Mouse (Mus musculus): ENCODE results near the gene Gm3468. TPM values are rescaled to one million over a fixed set of nuclear protein-coding genes. Genes with fewer than 3 reads are reported as not detected.

The Gm3468 gene
- polyA plus RNA-seq (2014; fragmentation: Illumina TruSeq; extraction: RNeasy Lipid Tissue Mini Kit (QIAGEN cat#74804); ENCODE audit: low read depth, low replicate concordance): 2.5 TPM

DNA sequence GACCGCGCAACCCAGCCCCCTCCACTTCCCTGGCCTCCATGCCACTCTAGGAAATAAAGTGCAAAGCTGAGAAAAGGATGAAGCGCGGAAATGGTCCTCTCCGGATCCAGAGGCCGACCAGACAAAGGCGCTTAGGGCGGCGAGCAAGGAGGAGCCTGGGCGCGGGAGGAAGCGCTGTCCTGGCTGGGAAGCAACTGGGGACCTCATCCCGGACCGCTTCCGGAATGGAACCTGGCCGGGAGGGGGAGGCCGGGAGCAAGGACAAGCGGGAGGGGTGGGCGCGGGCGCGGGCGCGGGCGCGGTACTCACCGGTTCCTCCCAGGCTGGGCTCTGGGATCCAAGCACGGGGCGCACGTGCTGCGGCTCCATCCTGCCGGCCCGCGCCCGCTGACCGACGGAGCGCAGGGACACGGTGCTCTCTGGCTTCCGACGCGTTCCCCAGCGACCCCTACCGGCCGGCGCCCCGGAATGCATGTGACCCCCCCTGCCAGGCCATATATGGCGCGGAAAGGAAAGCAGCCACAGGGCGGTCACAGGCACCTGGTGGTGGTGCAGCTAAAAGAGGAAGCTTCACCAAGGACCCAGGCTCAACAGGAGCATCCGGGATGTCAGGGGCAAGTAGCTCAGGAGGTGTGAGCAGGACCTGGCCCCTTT lies at the start of gene Gm3468:
Gm3468 (minus strand) TSS at position 394 of the 654 bp plus-strand sequence.

DNA sequence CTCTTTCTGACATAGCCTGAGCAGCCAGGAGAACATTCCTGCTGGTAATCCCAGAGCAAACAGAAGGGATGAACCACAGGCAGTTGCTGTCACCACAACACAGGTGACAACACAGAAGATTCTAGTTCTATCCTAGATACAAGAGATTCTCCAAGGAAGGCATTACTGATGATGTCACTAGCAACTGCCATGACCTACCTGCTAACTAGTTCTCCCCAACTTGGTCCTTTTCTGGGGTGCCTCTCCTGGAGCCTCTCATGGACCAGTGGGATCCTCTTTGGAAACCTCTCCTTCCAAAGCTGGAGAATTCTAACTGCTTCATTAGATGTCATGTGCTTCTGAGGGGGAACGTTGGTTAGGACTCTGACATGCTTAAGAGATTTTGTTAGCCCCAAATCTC lies 17.2 kb upstream of the Gm3468 start, which contains the start of gene Gm3476:
Gm3476 (minus strand) TSS at position 101 of the 400 bp plus-strand sequence.

DNA sequence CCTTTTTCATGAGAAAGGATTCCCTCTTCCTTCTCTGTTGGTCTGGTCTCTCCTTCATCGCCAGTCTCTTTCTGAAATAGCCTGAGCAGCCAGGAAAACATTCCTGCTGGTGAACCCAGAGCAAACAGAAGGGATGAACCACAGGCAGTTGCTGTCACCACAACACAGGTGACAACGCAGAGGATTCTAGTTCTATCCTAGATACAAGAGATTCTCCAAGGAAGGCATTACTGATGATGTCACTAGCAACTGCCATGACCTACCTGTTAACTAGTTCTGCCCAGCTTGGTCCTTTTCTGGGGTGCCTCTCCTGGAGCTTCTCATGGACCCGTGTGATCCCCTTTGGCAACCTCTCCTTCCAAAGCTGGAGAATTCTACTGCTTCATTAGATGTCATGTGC lies 14.6 kb downstream of the Gm3468 start, which contains the start of gene Gm8206:
Gm8206 (minus strand) TSS at position 101 of the 400 bp plus-strand sequence.

DNA sequence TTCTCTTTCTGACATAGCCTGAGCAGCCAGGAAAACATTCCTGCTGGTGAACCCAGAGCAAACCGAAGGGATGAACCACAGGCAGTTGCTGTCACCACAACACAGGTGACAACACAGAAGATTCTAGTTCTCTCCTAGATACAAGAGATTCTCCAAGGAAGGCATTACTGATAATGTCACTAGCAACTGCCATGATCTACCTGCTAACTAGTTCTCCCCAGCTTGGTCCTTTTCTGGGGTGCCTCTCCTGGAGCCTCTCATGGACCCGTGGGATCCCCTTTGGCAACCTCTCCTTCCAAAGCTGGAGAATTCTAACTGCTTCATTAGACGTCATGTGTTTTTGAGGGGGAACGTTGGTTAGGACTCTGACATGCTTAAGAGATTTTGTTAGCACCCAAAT lies 50.3 kb downstream of the Gm3468 start, which contains the start of gene Gm6337:
Gm6337 (minus strand) TSS at position 101 of the 400 bp plus-strand sequence.

Other genes with a start within 250 kb of the Gm3468 start
- not detected for gene Gm8237, start 228.3 kb downstream of the Gm3468 start, polyA plus RNA-seq (2014; fragmentation: Illumina TruSeq; extraction: RNeasy Lipid Tissue Mini Kit (QIAGEN cat#74804); ENCODE audit: low read depth, low replicate concordance)
- gene Gm3248, start 146.9 kb downstream of the Gm3468 start, polyA plus RNA-seq (2014; fragmentation: Illumina TruSeq; extraction: RNeasy Lipid Tissue Mini Kit (QIAGEN cat#74804); ENCODE audit: low read depth, low replicate concordance): 0.54 TPM
- not detected for gene Gm3453, start 129.5 kb downstream of the Gm3468 start, polyA plus RNA-seq (2014; fragmentation: Illumina TruSeq; extraction: RNeasy Lipid Tissue Mini Kit (QIAGEN cat#74804); ENCODE audit: low read depth, low replicate concordance)
- not detected for gene Gm6337, start 50.4 kb downstream of the Gm3468 start, polyA plus RNA-seq (2014; fragmentation: Illumina TruSeq; extraction: RNeasy Lipid Tissue Mini Kit (QIAGEN cat#74804); ENCODE audit: low read depth, low replicate concordance)
- not detected for gene Gm8206, start 14.7 kb downstream of the Gm3468 start, polyA plus RNA-seq (2014; fragmentation: Illumina TruSeq; extraction: RNeasy Lipid Tissue Mini Kit (QIAGEN cat#74804); ENCODE audit: low read depth, low replicate concordance)
- not detected for gene Gm3476, start 17.1 kb upstream of the Gm3468 start, polyA plus RNA-seq (2014; fragmentation: Illumina TruSeq; extraction: RNeasy Lipid Tissue Mini Kit (QIAGEN cat#74804); ENCODE audit: low read depth, low replicate concordance)
- gene Gm21560, start 110.6 kb upstream of the Gm3468 start, polyA plus RNA-seq (2014; fragmentation: Illumina TruSeq; extraction: RNeasy Lipid Tissue Mini Kit (QIAGEN cat#74804); ENCODE audit: low read depth, low replicate concordance): not detected
- gene Gm3411, start 178.6 kb upstream of the Gm3468 start, polyA plus RNA-seq (2014; fragmentation: Illumina TruSeq; extraction: RNeasy Lipid Tissue Mini Kit (QIAGEN cat#74804); ENCODE audit: low read depth, low replicate concordance): 6.8 TPM
- gene Gm21103, start 196.2 kb upstream of the Gm3468 start, polyA plus RNA-seq (2014; fragmentation: Illumina TruSeq; extraction: RNeasy Lipid Tissue Mini Kit (QIAGEN cat#74804); ENCODE audit: low read depth, low replicate concordance): not detected
- gene Gm3618, start 235.0 kb upstream of the Gm3468 start, polyA plus RNA-seq (2014; fragmentation: Illumina TruSeq; extraction: RNeasy Lipid Tissue Mini Kit (QIAGEN cat#74804); ENCODE audit: low read depth, low replicate concordance): not detected

Measured in sigmoid colon, adult 10 weeks (tissue).